Mouse (Mus musculus) forebrain, embryonic 14.5 days (tissue): Measurements from ENCODE around the gene Fmo2. TPM values are rescaled to one million over a fixed set of nuclear protein-coding genes. Genes with fewer than 3 reads are reported as not detected.

Experiments
- ATAC-seq: fragments of 200-750 bp; cut with Nextera tagmentation; 2 replicates; pipeline ENCODE4 v1.8.0; 2017; ENCODE audit warnings: mild to moderate bottlenecking, moderate library complexity
- DNase-seq: peaks from one replicate; pipeline ENCODE4 v3.0.0-alpha.2; 2015; ENCODE audit warnings: low spot score
- H3K27ac ChIP-seq: fragments of 300-500 bp; sonication (generic); 2 replicates; pipeline ENCODE4 v1.5.1; 2014; ENCODE audit warnings: low read depth, mild to moderate bottlenecking, control low read depth, low read length, moderate library complexity
- H3K27me3 ChIP-seq: fragments of 300-500 bp; sonication (generic); replicated peaks from 2 replicates; pipeline ENCODE4 v1.6.1; 2014; ENCODE audit warnings: low read length, control low read depth, mixed read lengths; ENCODE audit not compliant: control insufficient read depth, insufficient read depth
- H3K36me3 ChIP-seq: fragments of 300-500 bp; sonication (generic); 2 replicates; pipeline ENCODE4 v1.6.1; 2014; ENCODE audit warnings: low read length, control low read depth; ENCODE audit not compliant: control insufficient read depth, insufficient read depth
- H3K4me1 ChIP-seq: fragments of 300-500 bp; sonication (generic); 2 replicates; pipeline ENCODE4 v1.6.1; 2014; ENCODE audit warnings: antibody characterized with exemption, low read length, control low read depth; ENCODE audit not compliant: control insufficient read depth, insufficient read depth
- H3K4me2 ChIP-seq: fragments of 300-500 bp; sonication (generic); 2 replicates; pipeline ENCODE4 v1.6.1; 2014; ENCODE audit warnings: mild to moderate bottlenecking, control low read depth, low read length
- H3K4me3 ChIP-seq: fragments of 300-500 bp; sonication (generic); 2 replicates; pipeline ENCODE4 v1.5.1; 2014; ENCODE audit warnings: low read depth, low read length, control low read depth
- H3K9ac ChIP-seq: fragments of 300-500 bp; sonication (generic); 2 replicates; pipeline ENCODE4 v1.6.1; 2014; ENCODE audit warnings: mild to moderate bottlenecking, low read length, control low read depth, moderate library complexity
- H3K9me3 ChIP-seq: fragments of 300-500 bp; sonication (generic); replicated peaks from 2 replicates; pipeline ENCODE4 v1.6.1; 2016; ENCODE audit warnings: low read length, control low read depth, mixed read lengths; ENCODE audit not compliant: control insufficient read depth
- WGBS: fragments of 180-500 bp; shearing (Covaris S2); extraction: QIAGEN DNeasy Blood & Tissue Kit; methylation state at CpG from one replicate; pipeline ENCODE4 v1.1.7; 2014; 5-methylcytosine and 5-hydroxymethylcytosine counted together
- polyA plus RNA-seq: library from polyadenylated mRNA; unstranded; fragments of >200 nt; fragmentation: Nextera tagmentation; extraction: Ambion mirVana; gene quantifications from 2 replicates; pipeline ENCODE4 v1.2.1, GENCODE M21; 2014

The Fmo2 gene
- 0.06 and 0.64 TPM in 2 replicates for polyA plus RNA-seq

DNA sequence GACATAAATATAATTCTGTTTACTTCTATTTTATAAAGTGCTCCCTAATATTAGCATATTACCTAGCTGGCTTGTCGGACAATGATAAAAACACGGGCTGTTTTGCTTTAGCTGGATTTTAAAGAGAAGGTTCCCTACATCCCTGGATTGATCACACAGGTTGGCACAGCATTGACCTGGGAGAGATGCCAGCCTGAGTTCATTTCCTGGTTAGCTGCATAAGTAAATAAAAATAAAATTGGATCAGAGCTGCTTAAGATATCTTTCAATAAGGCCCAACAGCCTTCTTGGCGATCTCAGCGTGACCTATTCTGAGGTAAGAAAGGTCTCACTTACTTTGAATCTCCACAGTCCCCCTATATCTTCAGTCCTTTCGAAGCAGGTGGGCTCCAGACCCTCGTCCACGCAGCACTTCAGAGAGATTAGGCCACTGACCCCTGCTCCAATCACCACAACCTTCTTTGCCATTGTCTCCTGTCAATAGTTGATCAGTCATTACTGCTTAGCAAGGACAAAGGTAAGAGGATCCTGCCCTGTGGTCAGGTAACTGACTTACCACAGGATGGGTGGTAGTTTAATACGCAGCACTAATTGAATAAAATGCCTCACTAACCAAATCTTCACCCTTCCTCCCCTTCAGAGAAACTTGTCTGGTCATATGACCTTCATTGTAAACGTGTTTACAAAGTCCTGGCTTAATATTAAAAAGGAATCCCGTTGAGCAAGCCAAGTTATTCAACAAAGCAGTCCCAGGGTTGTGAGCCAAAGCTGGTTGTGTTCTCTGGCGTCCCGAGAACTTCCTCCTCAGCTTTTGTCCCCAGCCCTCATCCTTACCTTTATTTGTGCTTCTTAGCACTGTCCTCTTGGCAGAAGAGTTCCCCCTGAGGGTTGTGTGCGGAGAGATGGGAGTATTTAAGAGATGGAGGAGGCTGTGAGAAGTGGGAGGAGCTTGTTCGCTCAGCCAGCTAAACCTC lies at the start of gene Fmo2:
Gene Fmo2 (minus strand): TSS at position 889 of the 974 bp plus-strand sequence.
- no peak within 1 kb of the TSS for H3K27ac ChIP-seq
- H3K4me2 ChIP-seq: no peak within 1 kb of the TSS
- H3K9ac ChIP-seq: no peak within 1 kb of the TSS
- H3K9me3 ChIP-seq: no peaks in the 10 kb centered on the region
- 64% methylated on average over 14 of the region's 14 CpGs for WGBS
- DNase-seq (no peak), ATAC-seq (no peak)
- H3K36me3 ChIP-seq: no peaks in the 10 kb centered on the region
- H3K4me1 ChIP-seq: no peaks in the 10 kb centered on the region; the same call in 1 of the 2 replicates
- no peaks in the 10 kb centered on the region for H3K27me3 ChIP-seq
- no peak within 1 kb of the TSS for H3K4me3 ChIP-seq

DNA sequence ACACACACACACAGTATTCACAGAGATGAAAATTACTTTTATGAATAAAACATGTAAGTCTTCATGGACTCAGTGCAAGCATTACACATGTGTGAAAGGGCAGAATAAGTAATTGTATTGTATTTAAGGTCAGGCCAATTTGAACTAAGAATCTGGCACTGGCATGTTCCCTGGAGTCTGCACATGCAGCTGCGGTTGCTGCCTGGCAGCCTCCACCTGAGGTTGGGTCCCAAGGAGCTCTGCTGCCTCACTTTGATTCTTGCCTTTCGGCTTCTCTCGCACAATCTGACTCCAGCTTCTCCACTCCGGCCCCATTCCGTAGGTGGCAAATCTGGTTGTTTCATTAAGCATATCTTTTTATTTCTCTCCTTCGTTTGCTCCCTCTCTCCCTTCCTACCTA lies 49.4 kb upstream of the Fmo2 start:
- H3K4me2 ChIP-seq: no peak overlapping the region
- no peak overlapping the region for H3K9ac ChIP-seq
- H3K4me1 ChIP-seq: no peaks in the 10 kb centered on the region
- WGBS: 89% methylated on average over 6 of the region's 6 CpGs
- DNase-seq (no peak), ATAC-seq (no peak)
- H3K27me3 ChIP-seq: no peaks in the 10 kb centered on the region
- H3K9me3 ChIP-seq: no peaks in the 10 kb centered on the region
- H3K27ac ChIP-seq: no peak overlapping the region
- H3K4me3 ChIP-seq: no peak overlapping the region
- no peaks in the 10 kb centered on the region for H3K36me3 ChIP-seq

DNA sequence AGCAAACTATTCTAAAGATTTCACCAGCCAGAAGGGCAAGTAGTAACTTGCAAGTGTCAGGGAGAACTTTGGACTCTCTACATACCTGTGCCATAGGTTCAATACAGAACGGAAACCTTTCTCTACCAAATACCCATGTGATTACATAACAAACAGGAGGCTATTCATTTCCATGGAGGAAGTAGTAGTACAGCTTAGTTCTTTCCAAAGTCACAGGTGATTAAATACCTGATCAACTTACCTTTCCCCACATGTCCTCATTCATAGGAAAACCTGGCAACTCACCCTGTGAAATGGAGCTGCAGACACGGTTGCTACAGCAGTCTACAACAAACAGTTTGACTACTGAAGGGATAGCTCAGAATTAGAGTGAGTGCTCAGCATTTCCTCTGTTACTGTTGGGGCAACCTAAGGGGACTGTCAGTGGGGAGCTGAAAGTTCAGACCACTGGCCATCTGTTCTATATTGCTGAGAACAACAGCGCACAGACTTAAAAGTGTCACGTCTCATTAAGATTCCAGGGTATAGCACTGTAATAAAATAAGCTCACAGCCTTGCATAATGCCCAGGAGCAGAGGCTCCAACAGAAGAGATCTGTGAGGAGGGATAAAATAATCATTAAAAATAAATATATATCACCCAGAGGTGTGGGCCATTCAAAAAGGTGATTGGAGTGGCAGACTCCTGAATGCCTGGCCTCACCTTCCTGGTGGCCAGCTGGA lies 48.5 kb upstream of the Fmo2 start:
- Histone ChIP-seq H3K27me3 (no peaks in the 10 kb centered on the region), H3K4me2 (no peak overlapping the region), H3K4me3 (no peak overlapping the region), H3K36me3 (no peaks in the 10 kb centered on the region), H3K9ac (no peak overlapping the region), H3K4me1 (no peaks in the 10 kb centered on the region), H3K9me3 (no peaks in the 10 kb centered on the region), H3K27ac (no peak overlapping the region)
- ATAC-seq (no peak), DNase-seq (no peak)
- WGBS: 75% methylated on average over 4 of the region's 4 CpGs

- WGBS: 83% methylated on average over 6 of the region's 6 CpGs
Observed at GRCm38 (mm10) chr1:162943700-162944099, 45.2 kb upstream of the Fmo2 start.

GRCm38 (mm10) chr1:162938696-162939351 lies 40.3 kb upstream of the Fmo2 start:
- Histone ChIP-seq H3K36me3 (no peaks in the 10 kb centered on the region), H3K27ac (no peak overlapping the region), H3K4me2 (no peak overlapping the region), H3K9ac (no peak overlapping the region), H3K27me3 (no peaks in the 10 kb centered on the region), H3K4me3 (no peak overlapping the region), H3K9me3 (no peaks in the 10 kb centered on the region), H3K4me1 (no peaks in the 10 kb centered on the region)
- 94% methylated on average over 4 of the region's 4 CpGs for WGBS
- DNase-seq (no peak), ATAC-seq (no peak)

More at GRCm38 (mm10) chr1:162943700-162944099, 45.2 kb upstream of the Fmo2 start:
- H3K4me1 ChIP-seq: no peaks in the 10 kb centered on the region
- H3K9ac ChIP-seq: no peak overlapping the region
- DNase-seq (no peak), ATAC-seq (no peak)
- H3K4me2 ChIP-seq: no peak overlapping the region
- H3K9me3 ChIP-seq: no peaks in the 10 kb centered on the region
- no peak overlapping the region for H3K27ac ChIP-seq
- H3K36me3 ChIP-seq: no peaks in the 10 kb centered on the region
- no peaks in the 10 kb centered on the region for H3K27me3 ChIP-seq
- H3K4me3 ChIP-seq: no peak overlapping the region

GRCm38 (mm10) chr1:162937970-162938695 lies 39.6 kb upstream of the Fmo2 start:
- Histone ChIP-seq H3K36me3 (no peaks in the 10 kb centered on the region), H3K4me1 (no peaks in the 10 kb centered on the region), H3K9ac (no peak overlapping the region), H3K27ac (no peak overlapping the region), H3K4me2 (no peak overlapping the region), H3K4me3 (no peak overlapping the region), H3K9me3 (no peaks in the 10 kb centered on the region), H3K27me3 (no peaks in the 10 kb centered on the region)
- DNase-seq (peak; percentile 3), ATAC-seq (no peak)
- 73% methylated on average over 5 of the region's 5 CpGs for WGBS

DNA sequence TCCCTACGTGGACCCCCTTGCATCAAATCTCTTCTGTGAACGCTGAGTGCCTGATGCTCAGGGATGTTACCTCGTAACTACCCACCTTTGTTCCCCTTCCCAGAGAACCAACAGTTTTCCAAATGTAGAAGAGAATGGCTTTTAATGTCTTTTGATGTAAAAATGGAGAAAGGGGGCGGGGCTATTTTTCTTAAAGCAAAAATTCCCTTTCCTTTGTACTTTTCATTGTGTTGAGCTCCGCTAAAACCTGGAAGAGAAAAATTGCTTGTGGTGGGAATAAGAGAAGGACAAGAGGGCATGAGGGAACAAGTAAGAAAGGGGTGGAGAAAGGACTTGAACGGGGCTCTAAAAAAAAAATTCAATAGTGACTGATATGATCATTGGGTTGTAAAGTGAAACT lies 38.9 kb upstream of the Fmo2 start, which contains the start of gene Fmo6:
Gene Fmo6 (minus strand): TSS at position 101 of the 400 bp plus-strand sequence.
- Histone ChIP-seq H3K4me1 (no peaks in the 10 kb centered on the region), H3K4me2 (no peak within 1 kb of the TSS), H3K27ac (no peak within 1 kb of the TSS), H3K4me3 (no peak within 1 kb of the TSS), H3K9ac (no peak within 1 kb of the TSS), H3K9me3 (no peaks in the 10 kb centered on the region), H3K27me3 (no peaks in the 10 kb centered on the region), H3K36me3 (no peaks in the 10 kb centered on the region)
- no peak for DNase-seq
- WGBS: 81% methylated on average over 6 of the region's 6 CpGs
- ATAC-seq: no peak

- Histone ChIP-seq H3K4me1 (no peaks in the 10 kb centered on the region), H3K9me3 (no peaks in the 10 kb centered on the region), H3K36me3 (no peaks in the 10 kb centered on the region), H3K27ac (no peak overlapping the region), H3K4me3 (no peak overlapping the region), H3K4me2 (no peak overlapping the region), H3K9ac (no peak overlapping the region), H3K27me3 (no peaks in the 10 kb centered on the region)
- 66% methylated on average over 4 of the region's 4 CpGs for WGBS
- DNase-seq: no peak
- no peak for ATAC-seq
Observed at GRCm38 (mm10) chr1:162934374-162935012, 36.0 kb upstream of the Fmo2 start.
